Mouse (Mus musculus): Measurements from ENCODE around the gene Cpb2.

The Cpb2 gene

DNA sequence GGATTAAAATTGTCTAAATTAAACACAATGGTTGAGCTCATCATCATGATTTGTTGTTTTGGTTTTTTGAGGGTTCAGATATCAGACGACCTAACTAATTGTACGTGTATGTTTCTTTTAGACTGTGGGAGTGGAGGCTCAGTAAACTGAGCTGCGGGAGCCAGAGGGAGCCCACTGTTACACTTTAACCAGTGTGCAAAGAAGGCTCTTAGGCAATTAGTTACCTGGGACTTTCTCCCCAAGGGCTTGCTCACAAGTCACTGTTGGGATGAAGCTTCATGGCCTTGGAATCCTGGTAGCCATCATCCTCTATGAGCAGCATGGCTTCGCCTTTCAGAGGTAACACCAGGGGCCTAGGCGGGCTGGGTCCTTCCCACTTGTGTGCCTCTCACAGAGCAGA is at the start of gene Cpb2:
Cpb2 (plus strand) TSS at position 201 of the 400 bp plus-strand sequence.
- no peak for DNase-seq (ENCODE audit: low spot score)

- no peak for DNase-seq (ENCODE audit: low spot score)
Observed at GRCm38 (mm10) chr14:75192427-75192826, 49.7 kb upstream of the Cpb2 start.

GRCm38 (mm10) chr14:75192858-75193257 is 49.2 kb upstream of the Cpb2 start:
- no peak for DNase-seq (ENCODE audit: low spot score)

GRCm38 (mm10) chr14:75195530-75195929 is 46.6 kb upstream of the Cpb2 start:
- DNase-seq (ENCODE audit: low spot score): no peak

GRCm38 (mm10) chr14:75197027-75197426 is 45.1 kb upstream of the Cpb2 start:
- DNase-seq (ENCODE audit: low spot score): peak; percentile 41

- DNase-seq (ENCODE audit: low spot score): no peak
Observed at GRCm38 (mm10) chr14:75197660-75198059, 44.4 kb upstream of the Cpb2 start.

DNA sequence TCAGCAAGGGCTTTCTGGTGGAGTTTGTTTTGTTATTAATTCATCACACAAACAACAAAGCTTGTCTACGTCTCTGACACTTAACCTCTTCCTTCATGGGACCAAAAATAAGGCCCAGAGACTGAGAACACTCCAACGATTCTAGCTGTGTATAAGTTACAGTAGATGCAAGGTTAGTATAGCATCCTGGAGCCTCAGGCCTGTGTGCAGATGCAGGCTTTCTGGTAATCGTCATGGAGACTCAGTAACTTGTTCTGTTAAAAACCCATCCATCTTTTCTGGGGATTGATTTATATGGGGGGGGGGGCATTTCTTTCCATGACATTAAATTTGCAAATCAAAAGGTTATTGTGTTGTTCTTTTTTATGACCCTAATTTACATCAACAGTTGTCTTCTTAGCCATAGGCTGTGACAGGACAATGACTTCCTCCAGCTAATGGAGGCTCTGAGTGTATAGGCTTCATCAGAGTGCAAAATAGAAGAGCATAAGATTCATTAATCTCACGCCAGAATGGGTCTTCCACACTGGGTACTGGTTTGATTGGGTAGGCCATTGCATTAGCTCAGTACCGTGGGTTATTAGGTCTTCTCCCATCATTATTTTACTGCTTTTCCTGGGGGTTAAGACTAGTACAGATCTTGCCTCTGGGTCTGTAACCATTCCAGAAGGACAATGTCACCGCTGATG is 36.6 kb upstream of the Cpb2 start:
- no peak for DNase-seq (ENCODE audit: low spot score)

DNA sequence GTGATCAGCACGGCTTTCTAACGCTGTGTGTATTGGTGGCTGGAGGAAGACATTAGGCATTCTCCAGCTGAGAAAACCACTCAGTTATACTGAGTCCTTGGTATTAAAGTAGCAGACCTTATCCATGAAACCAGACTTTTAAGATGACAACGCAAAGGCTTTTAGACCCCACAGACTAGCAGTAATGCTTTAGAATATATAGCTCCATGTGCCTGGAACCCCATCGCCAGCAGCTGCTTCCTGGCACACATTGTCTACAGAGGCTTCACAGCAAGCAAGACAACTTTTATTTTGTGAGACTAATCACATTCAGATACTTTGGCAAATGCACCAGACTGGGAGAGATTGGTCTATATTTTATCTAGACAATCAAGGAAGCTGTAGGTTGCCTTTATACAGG is 35.8 kb upstream of the Cpb2 start:
- DNase-seq (ENCODE audit: low spot score): no peak

GRCm38 (mm10) chr14:75208572-75209151 is 33.4 kb upstream of the Cpb2 start:
- no peak for DNase-seq (ENCODE audit: low spot score)

- DNase-seq (ENCODE audit: low spot score): no peak
Observed at GRCm38 (mm10) chr14:75213752-75214151, 28.3 kb upstream of the Cpb2 start.

- no peak for DNase-seq (ENCODE audit: low spot score)
Observed at GRCm38 (mm10) chr14:75218843-75219242, 23.2 kb upstream of the Cpb2 start.

DNA sequence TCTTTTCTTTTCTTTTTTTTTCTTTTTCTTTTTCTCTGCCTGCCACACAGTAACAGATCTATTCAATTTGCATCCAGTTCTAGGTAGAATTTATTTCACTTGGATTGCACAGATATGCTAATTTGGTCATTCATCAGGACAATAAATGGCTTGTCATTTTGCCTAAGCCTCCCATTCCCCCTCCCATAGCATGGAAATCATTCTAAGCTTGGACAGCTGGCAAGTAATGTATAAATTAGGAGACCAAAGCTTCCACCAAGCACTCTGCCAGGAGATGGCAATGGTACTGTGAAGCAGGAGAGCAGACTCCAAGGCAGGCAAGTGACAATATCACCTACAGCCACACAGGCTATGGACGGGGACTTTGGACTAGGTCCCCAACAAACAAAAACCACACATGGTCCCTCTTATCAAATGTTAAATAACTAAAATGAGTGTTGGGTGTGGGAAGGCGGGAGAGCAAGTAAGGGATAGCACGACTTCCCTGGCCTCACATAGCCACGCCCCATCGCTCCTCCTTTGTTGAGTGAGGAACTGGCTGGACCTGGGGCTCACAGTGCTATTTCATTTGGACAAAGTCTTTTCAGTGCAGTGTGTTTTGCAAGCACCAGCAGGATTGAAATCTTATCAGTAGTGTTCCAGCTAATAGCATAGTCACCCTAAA is 22.7 kb upstream of the Cpb2 start:
- DNase-seq (ENCODE audit: low spot score): no peak

DNA sequence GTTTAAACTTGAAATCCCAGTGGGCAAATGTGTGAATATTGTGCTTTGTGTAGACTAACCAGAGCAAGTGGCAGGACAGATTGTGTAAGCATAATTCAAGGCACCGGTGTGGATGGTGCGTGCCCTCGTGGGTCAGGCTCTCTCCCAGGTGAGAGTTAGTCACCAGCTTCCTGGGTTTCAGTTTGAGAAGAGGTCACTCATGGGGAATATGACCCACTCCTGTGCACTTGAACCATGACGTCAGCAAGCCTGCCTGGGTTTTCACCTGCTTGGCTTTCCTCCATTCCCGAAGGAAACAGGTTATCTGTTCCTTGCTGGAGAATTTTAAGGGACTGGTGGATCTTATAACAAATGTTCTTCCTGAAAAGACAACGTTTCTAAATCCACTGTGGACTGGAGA is 19.7 kb upstream of the Cpb2 start:
- no peak for DNase-seq (ENCODE audit: low spot score)

GRCm38 (mm10) chr14:75227453-75228084 is 14.5 kb upstream of the Cpb2 start:
- no peak for DNase-seq (ENCODE audit: low spot score)

DNA sequence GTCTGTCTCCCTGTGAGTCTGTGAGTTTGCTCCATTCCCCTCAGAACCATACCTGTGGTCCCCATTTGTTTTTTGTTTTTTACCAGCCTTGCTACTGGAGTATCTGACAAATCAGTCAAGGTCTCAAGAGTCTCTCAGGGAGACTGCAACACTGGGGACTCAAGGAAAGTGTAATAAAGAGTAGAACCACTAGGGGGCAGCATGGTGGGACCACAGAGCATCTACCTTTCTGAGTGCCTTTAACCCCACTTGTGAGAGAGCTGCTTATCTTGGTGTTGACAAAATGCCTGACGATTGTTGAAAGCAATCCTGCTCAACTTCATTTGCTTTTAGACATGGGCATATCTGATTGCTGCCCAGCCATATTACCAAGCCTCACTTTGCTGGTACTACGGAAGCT is 12.3 kb upstream of the Cpb2 start:
- DNase-seq (ENCODE audit: low spot score): no peak

- DNase-seq (ENCODE audit: low spot score): no peak
Observed at GRCm38 (mm10) chr14:75233070-75233469, 9.0 kb upstream of the Cpb2 start.

- DNase-seq (ENCODE audit: low spot score): no peak
Observed at GRCm38 (mm10) chr14:75235552-75235951, 6.5 kb upstream of the Cpb2 start.

GRCm38 (mm10) chr14:75235955-75236635 is 6.0 kb upstream of the Cpb2 start:
- no peak for DNase-seq (ENCODE audit: low spot score)

DNA sequence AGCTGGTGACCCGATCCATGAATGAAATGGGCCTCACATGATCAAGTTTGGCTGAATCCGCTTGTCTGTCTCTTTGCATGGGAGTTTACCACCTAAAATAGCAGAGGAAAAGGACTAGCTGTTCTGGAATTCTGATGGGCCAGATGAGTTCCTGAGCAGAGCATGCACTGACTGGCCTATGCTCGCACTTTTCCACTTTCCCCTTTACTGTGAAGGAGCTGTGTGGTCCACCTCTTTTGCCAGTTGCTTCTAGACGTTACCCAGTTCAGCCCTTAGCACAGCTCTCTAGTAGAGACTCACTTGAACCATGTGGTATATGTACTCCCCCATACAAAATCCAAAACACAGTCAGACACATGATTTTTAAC is 5.5 kb upstream of the Cpb2 start:
- DNase-seq (ENCODE audit: low spot score): no peak

DNA sequence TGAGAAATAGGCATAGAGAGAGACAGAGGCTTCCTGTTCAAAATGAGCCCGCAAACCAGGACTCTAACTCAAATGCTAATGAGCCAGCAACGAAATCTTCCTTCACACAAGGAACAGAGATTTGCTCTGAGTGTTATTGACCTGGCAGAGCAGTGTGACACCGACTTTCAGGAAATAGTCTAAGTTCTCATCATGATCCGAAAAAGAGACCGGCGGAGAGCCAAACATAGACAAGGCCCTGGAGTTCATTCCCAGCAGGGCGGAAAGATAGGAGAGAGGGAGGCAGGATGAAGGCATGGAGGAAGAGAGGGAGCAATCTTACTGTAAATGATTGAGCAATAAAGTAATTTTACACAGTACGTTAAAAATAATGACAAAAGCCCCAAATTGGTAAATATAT is 5.0 kb upstream of the Cpb2 start:
- no peak for DNase-seq (ENCODE audit: low spot score)

GRCm38 (mm10) chr14:75238054-75238692 is 3.9 kb upstream of the Cpb2 start:
- no peak for DNase-seq (ENCODE audit: low spot score)
